Mouse (Mus musculus) cerebellum, adult 2 months (tissue): ENCODE results near the gene Exoc3l.

Experiments used
- CTCF ChIP-seq: fragments of 200-500 bp; IDR thresholded peaks from 2 replicates; pipeline ENCODE4 v1.5.1; 2011; ENCODE audit warnings: low read depth, mild to moderate bottlenecking, control low read depth, low read length, moderate library complexity, borderline replicate concordance; ENCODE audit not compliant: insufficient read depth
- POLR2A ChIP-seq: fragments of 200-500 bp; IDR thresholded peaks from 2 replicates; pipeline ENCODE4 v1.6.1; 2011; ENCODE audit warnings: low read length, control low read depth, borderline replicate concordance; ENCODE audit not compliant: insufficient read depth

DNA sequence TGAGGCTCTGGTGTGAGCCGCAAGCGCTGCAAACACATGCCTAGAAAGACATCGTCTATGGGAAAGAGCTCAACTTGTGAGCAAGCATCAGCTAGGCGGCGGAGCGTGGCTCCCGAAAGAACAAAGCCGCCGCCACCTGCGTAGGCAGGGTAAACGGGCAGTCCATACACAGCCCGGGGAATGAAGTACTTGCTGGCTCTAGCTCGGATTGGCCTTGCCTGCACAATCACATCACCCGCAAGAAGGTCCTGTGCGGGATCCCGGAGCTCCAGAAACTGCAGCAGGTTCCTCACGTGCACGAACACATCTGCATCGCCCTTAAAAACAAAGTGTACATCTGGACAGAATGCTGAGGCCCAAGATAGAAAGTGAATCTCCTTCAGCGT is 42.1 kb downstream of the Exoc3l start:
- no peak for TF ChIP-seq POLR2A
- TF ChIP-seq CTCF, result no peak
